Mouse (Mus musculus) colon, adult 2 months (tissue): Measurements from ENCODE around the gene Abhd5. TPM values are rescaled to one million over a fixed set of nuclear protein-coding genes. Genes with fewer than 3 reads are reported as not detected.

Experiments
- polyA plus RNA-seq: library from polyadenylated mRNA; depleted of rRNA; stranded (reverse); fragments of >200 nt; gene quantifications from 2 replicates; pipeline ENCODE4 v1.2.3, GENCODE M21; 2012; rRNA removed

Gene Abhd5
- 14.2 and 14.8 TPM in 2 replicates for polyA plus RNA-seq

GRCm38 (mm10) chr9:122351303-122352024 lies at the start of gene Abhd5:
TSS of gene Abhd5 (plus strand) at chr9:122351608.

Other genes starting within 250 kb of the Abhd5 start
- 51.4 and 62.6 TPM in 2 replicates for gene Snrk, start 234.3 kb upstream of the Abhd5 start, polyA plus RNA-seq
- 98.6 and 114 TPM in 2 replicates for gene Ano10, start 57.2 kb upstream of the Abhd5 start, polyA plus RNA-seq